Mouse (Mus musculus) small intestine, adult 2 months (tissue): ENCODE measurements around the gene Zfp260. TPM values are rescaled to one million over a fixed set of nuclear protein-coding genes. Genes with fewer than 3 reads are reported as not detected.

Experiments used
- H3K27ac ChIP-seq: fragments of 200-500 bp; 2 replicates; pipeline ENCODE4 v1.5.1; 2012; ENCODE audit warnings: low read depth, low read length, control low read depth, inconsistent platforms; ENCODE audit not compliant: insufficient read depth
- H3K27me3 ChIP-seq: fragments of 200-500 bp; 2 replicates; pipeline ENCODE4 v1.6.1; 2012; ENCODE audit warnings: mild to moderate bottlenecking, moderate library complexity, low read length, inconsistent platforms; ENCODE audit not compliant: control insufficient read depth, insufficient read depth
- H3K36me3 ChIP-seq: fragments of 200-500 bp; 2 replicates; pipeline ENCODE4 v1.6.1; 2012; ENCODE audit warnings: mild to moderate bottlenecking, low read length, control low read depth, inconsistent platforms; ENCODE audit not compliant: control insufficient read depth, insufficient read depth
- H3K4me1 ChIP-seq: fragments of 200-500 bp; 2 replicates; pipeline ENCODE4 v1.6.1; 2012; ENCODE audit warnings: low read length, inconsistent platforms, mixed read lengths; ENCODE audit not compliant: control insufficient read depth, insufficient read depth, insufficient read length
- H3K4me3 ChIP-seq: fragments of 200-500 bp; 2 replicates; pipeline ENCODE4 v1.5.1; 2012; ENCODE audit warnings: low read depth, mild to moderate bottlenecking, control low read depth, inconsistent platforms, low read length, moderate library complexity
- CTCF ChIP-seq: fragments of 200-500 bp; IDR thresholded peaks from 2 replicates; pipeline ENCODE4 v1.5.1; 2012; ENCODE audit warnings: low read depth, mild to moderate bottlenecking, control low read depth, inconsistent platforms, low read length, moderate library complexity, mixed read lengths; ENCODE audit not compliant: insufficient replicate concordance, insufficient read length; ENCODE audit errors: extremely low read depth
- POLR2A ChIP-seq: fragments of 200-500 bp; IDR thresholded peaks from 2 replicates; pipeline ENCODE4 v1.6.1; 2012; ENCODE audit warnings: low read depth, mild to moderate bottlenecking, control low read depth, inconsistent platforms, low read length, moderate library complexity
- WGBS: fragments of 180-500 bp; shearing (Covaris S2); methylation state at CpG from one replicate; pipeline ENCODE4 v1.1.7; 2018; 5-methylcytosine and 5-hydroxymethylcytosine counted together
- polyA plus RNA-seq: library from polyadenylated mRNA; depleted of rRNA; stranded (reverse); fragments of >200 nt; gene quantifications from 2 replicates; pipeline ENCODE4 v1.2.3, GENCODE M21; 2012; rRNA removed

Gene Zfp260
- polyA plus RNA-seq, 1 experiment, result 7.1 TPM

DNA sequence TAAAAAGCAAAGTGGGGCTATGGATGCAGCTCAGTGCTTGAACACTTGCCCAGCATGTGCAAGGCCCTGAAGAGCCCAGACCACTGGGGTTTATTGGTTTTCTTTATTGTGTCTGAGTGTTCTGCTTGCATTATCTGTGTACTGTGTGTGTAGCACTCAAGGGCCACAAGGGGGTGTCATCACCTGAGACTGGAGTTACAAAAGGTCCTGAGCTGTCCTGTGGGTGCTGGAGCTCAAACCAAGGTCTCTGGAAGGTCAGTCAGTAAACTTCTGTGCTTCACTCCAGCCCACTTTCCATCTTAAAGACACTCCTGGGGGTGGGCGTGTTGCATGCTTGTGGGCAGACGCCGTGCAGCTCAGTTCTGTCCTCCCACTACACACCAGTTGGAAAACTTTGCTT is 60.9 kb downstream of the Zfp260 start:
- H3K4me1 ChIP-seq, result no peaks in the 10 kb centered on the region
- H3K27ac ChIP-seq, result no peak overlapping the region
- no peaks in the 10 kb centered on the region for H3K27me3 ChIP-seq
- H3K36me3 ChIP-seq, result peaks cover 23% of the 10 kb centered on the region
- H3K4me3 ChIP-seq, result no peak overlapping the region
- WGBS, result 99% methylated on average over 3 of the region's 3 CpGs
- TF ChIP-seq CTCF, result no peak
- TF ChIP-seq POLR2A, result no peak

Other genes starting within 250 kb of the Zfp260 start
- 0.05 and 0.06 TPM in 2 replicates for gene Zfp940, start 241.1 kb upstream of the Zfp260 start, polyA plus RNA-seq
- 0.13 and 0.18 TPM in 2 replicates for gene Zfp420, start 234.8 kb upstream of the Zfp260 start, polyA plus RNA-seq
- gene Zfp27, start 188.2 kb upstream of the Zfp260 start, polyA plus RNA-seq, result 0.69 and 0.81 TPM in 2 replicates
- gene Zfp383, start 186.6 kb upstream of the Zfp260 start, polyA plus RNA-seq, result 0.04 and 0.14 TPM in 2 replicates
- 0.38 and 2.7 TPM in 2 replicates for gene Zfp74, start 140.7 kb upstream of the Zfp260 start, polyA plus RNA-seq
- gene Zfp568, start 110.8 kb upstream of the Zfp260 start, polyA plus RNA-seq, result 1.3 and 2.3 TPM in 2 replicates
- gene Zfp14, start 43.4 kb upstream of the Zfp260 start, polyA plus RNA-seq, result 0.58 and 0.62 TPM in 2 replicates
- 0.23 and 0.25 TPM in 2 replicates for gene Zfp82, start 21.9 kb upstream of the Zfp260 start, polyA plus RNA-seq
- gene Gm26920, start 4.4 kb upstream of the Zfp260 start, polyA plus RNA-seq, result 0.06 TPM in 1 of 2 replicates, not detected in the other
- gene Zfp566, start 4.2 kb upstream of the Zfp260 start, polyA plus RNA-seq, result 0.11 and 0.95 TPM in 2 replicates
- 0.06 and 0.19 TPM in 2 replicates for gene Zfp382, start 27.2 kb downstream of the Zfp260 start, polyA plus RNA-seq
- 2.6 and 3.0 TPM in 2 replicates for gene Zfp146, start 75.0 kb downstream of the Zfp260 start, polyA plus RNA-seq
- gene Cox7a1, start 89.4 kb downstream of the Zfp260 start, polyA plus RNA-seq, result 47.5 and 165 TPM in 2 replicates
- gene Capns1, start 104.0 kb downstream of the Zfp260 start, polyA plus RNA-seq, result 351 and 819 TPM in 2 replicates
- gene Polr2i, start 137.2 kb downstream of the Zfp260 start, polyA plus RNA-seq, result 59.2 and 86.9 TPM in 2 replicates
- 24.6 and 45.2 TPM in 2 replicates for gene Tbcb, start 137.5 kb downstream of the Zfp260 start, polyA plus RNA-seq
- 0.15 TPM in 1 of 2 replicates, not detected in the other for gene Ovol3, start 140.9 kb downstream of the Zfp260 start, polyA plus RNA-seq
- 0.16 TPM in 1 of 2 replicates, not detected in the other for gene Thap8, start 185.3 kb downstream of the Zfp260 start, polyA plus RNA-seq
- gene Wdr62, start 185.6 kb downstream of the Zfp260 start, polyA plus RNA-seq, result 6.5 and 15.9 TPM in 2 replicates
- gene Clip3, start 197.0 kb downstream of the Zfp260 start, polyA plus RNA-seq, result 6.4 and 9.0 TPM in 2 replicates
- 86.9 and 141 TPM in 2 replicates for gene Alkbh6, start 213.9 kb downstream of the Zfp260 start, polyA plus RNA-seq
- gene Syne4, start 220.0 kb downstream of the Zfp260 start, polyA plus RNA-seq, result 13.5 and 30.5 TPM in 2 replicates
- 0.36 and 0.63 TPM in 2 replicates for gene E130208F15Rik, start 227.0 kb downstream of the Zfp260 start, polyA plus RNA-seq
- gene Sdhaf1, start 229.1 kb downstream of the Zfp260 start, polyA plus RNA-seq, result 15.2 and 23.4 TPM in 2 replicates